Mouse (Mus musculus): ENCODE results near the gene Trpm7.

DNA sequence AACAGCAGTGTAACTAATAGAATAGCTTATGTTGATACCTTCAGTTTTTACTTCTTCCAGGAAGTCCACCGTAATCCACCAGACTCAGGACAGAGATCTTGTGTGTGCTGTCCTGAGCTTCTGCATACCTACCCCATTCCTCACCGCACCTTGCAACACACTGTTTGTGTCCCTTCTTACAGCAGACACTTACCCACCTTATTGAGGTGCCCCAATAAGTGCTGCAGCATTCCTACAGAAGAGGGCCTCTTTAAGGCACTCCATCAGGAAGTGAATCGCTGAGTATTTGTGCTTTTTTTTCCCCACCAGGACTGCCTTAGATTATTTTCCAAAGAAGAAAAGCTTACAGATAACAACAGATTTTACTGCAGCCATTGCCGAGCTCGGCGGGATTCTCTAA is 120.4 kb downstream of the Trpm7 start:
- TF ChIP-seq POLR2A (IDR thresholded peaks at IDR 0.05; ENCODE audit: insufficient read depth, low read depth, low read length) (no peak), CTCF (IDR thresholded peaks at IDR 0.05) (no peak), EP300 (IDR thresholded peaks at IDR 0.05; ENCODE audit: insufficient read depth, low read depth, low read length) (no peak)
